Mouse (Mus musculus): ENCODE measurements around the gene Dtymk.
A peak's percentile ranks its signal among the peaks of the same experiment; 100 is the strongest.

Gene Dtymk

DNA sequence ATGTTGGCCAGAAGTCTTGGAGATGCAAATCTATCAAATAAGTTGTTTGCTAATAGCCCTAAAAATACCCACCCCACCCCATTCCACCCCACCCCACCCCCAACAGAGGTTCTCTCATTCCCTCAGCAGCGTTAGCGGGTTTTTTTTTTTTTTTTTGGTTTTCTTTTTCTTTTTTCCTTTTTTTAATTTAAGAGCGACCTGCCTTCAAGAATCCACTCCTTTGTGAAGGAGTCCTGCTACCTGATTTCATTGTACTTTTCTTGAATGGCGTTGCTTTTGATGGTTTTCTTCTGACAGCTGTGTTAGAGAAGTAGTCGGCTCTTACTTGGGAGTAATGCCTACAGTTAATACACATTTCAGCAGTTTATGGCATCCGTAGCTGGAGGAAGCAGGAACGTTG lies 46.1 kb downstream of the Dtymk start:
- no peak for TF ChIP-seq GATA4 (IDR thresholded peaks at IDR 0.05; ENCODE audit: insufficient replicate concordance, low read length)

DNA sequence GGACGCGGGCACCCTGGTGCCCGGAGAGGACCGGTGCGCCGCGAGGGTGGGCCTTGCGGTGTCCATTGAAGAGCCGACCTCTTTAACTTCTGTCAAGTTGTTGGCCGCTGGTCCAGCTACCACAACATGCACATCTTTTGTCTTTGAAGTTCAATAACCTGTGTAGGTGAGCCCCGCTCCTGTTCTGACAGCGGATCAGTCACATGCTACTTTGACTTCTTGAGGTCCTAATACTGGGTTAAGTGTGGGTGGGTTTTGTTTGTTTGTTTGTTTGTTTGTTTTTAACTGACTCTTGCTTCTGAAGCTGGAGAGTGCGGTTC lies 46.5 kb downstream of the Dtymk start:
- TF ChIP-seq GATA4 (IDR thresholded peaks at IDR 0.05; ENCODE audit: insufficient replicate concordance, low read length) = no peak

- peak; percentile 47; the same call in 1 of the 2 replicates for TF ChIP-seq GATA4 (IDR thresholded peaks at IDR 0.05; ENCODE audit: insufficient replicate concordance, low read length)
These were observed 47.0 kb downstream of the Dtymk start, which contains the start of gene Thap4 for GRCm38 (mm10) chr1:93754573-93755290. Thap4 (minus strand) TSS chr1:93754864.

DNA sequence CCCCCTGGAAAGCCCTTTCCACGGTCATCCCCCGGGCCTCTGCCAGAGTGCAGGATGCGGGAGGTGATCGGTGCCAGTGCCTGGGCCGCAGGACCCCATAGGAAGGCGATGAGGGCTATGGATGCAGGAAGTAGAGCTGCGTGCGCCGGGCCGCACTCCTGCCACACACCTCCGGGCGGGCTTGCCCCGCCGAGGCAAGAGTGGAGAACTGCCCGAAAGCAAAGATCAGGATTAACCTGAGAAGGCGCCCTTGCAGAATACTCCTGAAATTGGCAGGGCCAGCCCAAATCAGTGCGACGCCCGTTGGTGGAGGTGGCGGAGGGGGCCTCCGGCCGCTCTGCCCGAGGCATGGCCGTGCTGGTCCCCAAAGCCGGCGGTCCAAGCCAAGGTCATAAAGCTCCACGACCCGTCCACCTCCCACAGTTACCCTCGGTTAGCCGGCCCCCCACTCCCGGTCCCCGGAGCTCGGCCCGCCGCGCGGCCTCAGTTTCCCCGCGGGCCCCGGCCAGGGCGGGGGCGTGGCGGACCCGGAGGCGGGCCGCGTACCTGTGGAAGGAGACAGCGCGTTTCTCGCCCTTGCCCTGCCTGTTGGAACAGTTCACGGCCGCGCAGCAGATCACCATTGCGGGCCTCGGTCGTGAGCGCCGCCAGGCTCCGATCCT lies 47.7 kb downstream of the Dtymk start:
- TF ChIP-seq GATA4 (IDR thresholded peaks at IDR 0.05; ENCODE audit: insufficient replicate concordance, low read length) = no peak

DNA sequence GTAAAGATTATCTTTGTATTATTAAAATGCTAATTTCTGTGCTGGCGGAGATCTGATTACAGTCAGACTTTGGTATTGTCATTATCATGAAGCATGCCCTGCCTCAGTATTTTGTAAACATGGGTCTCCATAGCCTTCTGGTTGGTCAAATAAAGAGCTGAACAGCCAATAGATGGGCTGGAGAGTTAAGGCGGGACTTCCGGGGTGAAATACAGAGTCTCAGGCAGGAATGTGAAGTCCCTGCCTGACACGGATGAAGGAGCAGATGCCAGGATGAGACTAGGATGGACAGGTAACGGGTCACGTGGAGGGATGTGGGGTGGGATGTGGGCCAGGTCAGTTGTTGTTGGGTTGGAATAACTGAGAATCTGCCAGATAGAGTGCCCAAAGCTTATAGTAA lies 50.4 kb downstream of the Dtymk start, which contains the start of gene Atg4b:
Atg4b (plus strand) TSS at position 211 of the 400 bp plus-strand sequence.
- TF ChIP-seq GATA4 (IDR thresholded peaks at IDR 0.05; ENCODE audit: insufficient replicate concordance, low read length) = no peak

- no peak for TF ChIP-seq GATA4 (IDR thresholded peaks at IDR 0.05; ENCODE audit: insufficient replicate concordance, low read length)
These were observed 53.2 kb downstream of the Dtymk start for GRCm38 (mm10) chr1:93748539-93748938.

- TF ChIP-seq GATA4 (IDR thresholded peaks at IDR 0.05; ENCODE audit: insufficient replicate concordance, low read length) = no peak
These were observed 55.6 kb downstream of the Dtymk start for GRCm38 (mm10) chr1:93746179-93746578.

DNA sequence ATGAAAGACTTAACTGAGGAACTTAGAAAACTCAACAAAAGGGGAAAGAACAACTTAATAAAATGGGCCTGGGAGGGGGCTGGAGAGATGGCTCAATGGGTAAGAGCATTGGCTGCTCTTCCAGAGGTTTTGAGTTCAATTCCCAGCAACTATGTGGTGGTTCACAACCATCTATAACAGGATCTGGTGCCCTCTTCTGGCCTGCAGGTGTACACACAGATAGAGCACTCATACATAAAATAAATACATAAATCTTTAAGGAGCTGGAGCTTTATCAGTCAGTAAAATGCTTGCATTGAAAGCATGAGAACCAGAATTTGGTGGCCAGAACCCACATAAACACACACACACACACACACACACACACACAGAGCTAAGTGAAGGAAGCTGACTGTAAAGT lies 58.8 kb downstream of the Dtymk start:
- no peak for TF ChIP-seq GATA4 (IDR thresholded peaks at IDR 0.05; ENCODE audit: insufficient replicate concordance, low read length)

Measured in liver, adult (tissue).